Mouse (Mus musculus) forebrain, embryonic 10.5 days (tissue): Measurements from ENCODE around the gene Ackr3. TPM values are rescaled to one million over a fixed set of nuclear protein-coding genes. Genes with fewer than 3 reads are reported as not detected.

Experiments used
- DNase-seq: peaks from one replicate; pipeline ENCODE4 v3.0.0-alpha.2; 2017; ENCODE audit warnings: low spot score; ENCODE audit errors: extremely low spot score
- H3K27ac ChIP-seq: fragments of 300-500 bp; sonication (generic); 2 replicates; pipeline ENCODE4 v1.5.1; 2016; ENCODE audit warnings: mild to moderate bottlenecking
- H3K27me3 ChIP-seq: fragments of 300-500 bp; sonication (generic); 2 replicates; pipeline ENCODE4 v1.6.1; 2016; ENCODE audit warnings: mild to moderate bottlenecking; ENCODE audit not compliant: poor library complexity, severe bottlenecking
- H3K36me3 ChIP-seq: fragments of 300-500 bp; sonication (generic); replicated peaks from 2 replicates; pipeline ENCODE4 v1.6.1; 2016; ENCODE audit warnings: mild to moderate bottlenecking, moderate library complexity
- H3K4me1 ChIP-seq: fragments of 300-500 bp; sonication (generic); 2 replicates; pipeline ENCODE4 v1.6.1; 2016
- H3K4me3 ChIP-seq: fragments of 300-500 bp; sonication (generic); 2 replicates; pipeline ENCODE4 v1.5.1; 2016; ENCODE audit warnings: mild to moderate bottlenecking, moderate library complexity
- H3K9me3 ChIP-seq: fragments of 300-500 bp; sonication (generic); 2 replicates; pipeline ENCODE4 v1.6.1; 2016; ENCODE audit warnings: mild to moderate bottlenecking, moderate library complexity
- WGBS: fragments of 180-500 bp; shearing (Covaris S2); methylation state at CpG from one replicate; pipeline ENCODE4 v1.1.7; 2016; 5-methylcytosine and 5-hydroxymethylcytosine counted together
- polyA plus RNA-seq: library from polyadenylated mRNA; unstranded; fragments of >200 nt; fragmentation: Nextera tagmentation; extraction: Ambion mirVana; gene quantifications from 2 replicates; pipeline ENCODE4 v1.2.1, GENCODE M21; 2016

The Ackr3 gene
- polyA plus RNA-seq, 1 experiment from 2014 or later = 19.3 TPM

- Histone ChIP-seq H3K27ac (peak overlapping the region; percentile 70), H3K9me3 (no peaks in the 10 kb centered on the region), H3K4me3 (no peak overlapping the region), H3K36me3 (no peaks in the 10 kb centered on the region), H3K27me3 (peaks cover 5% of the 10 kb centered on the region; the same call in 1 of the 2 replicates), H3K4me1 (peaks cover 69% of the 10 kb centered on the region)
- no peak for DNase-seq
- WGBS = 78% methylated on average over 9 of the region's 9 CpGs
These were observed 45.4 kb downstream of the Ackr3 start for GRCm38 (mm10) chr1:90248966-90249735.

GRCm38 (mm10) chr1:90250419-90250818 is 46.6 kb downstream of the Ackr3 start:
- peaks cover 65% of the 10 kb centered on the region for H3K4me1 ChIP-seq
- H3K4me3 ChIP-seq = no peak overlapping the region
- WGBS = 88% methylated on average over 6 of the region's 6 CpGs
- no peaks in the 10 kb centered on the region for H3K9me3 ChIP-seq
- H3K27me3 ChIP-seq = peaks cover 5% of the 10 kb centered on the region; the same call in 1 of the 2 replicates
- no peak for DNase-seq
- H3K36me3 ChIP-seq = no peaks in the 10 kb centered on the region
- peak overlapping the region; percentile 60; the same call in 1 of the 2 replicates for H3K27ac ChIP-seq

- Histone ChIP-seq H3K4me1 (peaks cover 57% of the 10 kb centered on the region), H3K36me3 (no peaks in the 10 kb centered on the region), H3K4me3 (no peak overlapping the region), H3K9me3 (no peaks in the 10 kb centered on the region), H3K27ac (peak overlapping the region; percentile 60), H3K27me3 (peaks cover 5% of the 10 kb centered on the region; the same call in 1 of the 2 replicates)
- 77% methylated on average over 3 of the region's 3 CpGs for WGBS
- no peak for DNase-seq
These were observed 47.4 kb downstream of the Ackr3 start for GRCm38 (mm10) chr1:90251156-90251555.

- Histone ChIP-seq H3K27me3 (peaks cover 5% of the 10 kb centered on the region; the same call in 1 of the 2 replicates), H3K9me3 (no peaks in the 10 kb centered on the region), H3K4me3 (no peak overlapping the region), H3K4me1 (peaks cover 43% of the 10 kb centered on the region), H3K36me3 (no peaks in the 10 kb centered on the region), H3K27ac (no peak overlapping the region)
- no peak for DNase-seq
- 94% methylated on average over 10 of the region's 10 CpGs for WGBS
These were observed 49.7 kb downstream of the Ackr3 start for GRCm38 (mm10) chr1:90253465-90253864.

- no peak overlapping the region for H3K4me3 ChIP-seq
- 92% methylated on average over 11 of the region's 11 CpGs for WGBS
- H3K27ac ChIP-seq = no peak overlapping the region
- no peaks in the 10 kb centered on the region for H3K27me3 ChIP-seq
- DNase-seq = no peak
- H3K36me3 ChIP-seq = no peaks in the 10 kb centered on the region
- no peaks in the 10 kb centered on the region for H3K9me3 ChIP-seq
- H3K4me1 ChIP-seq = peaks cover 5% of the 10 kb centered on the region; the same call in 1 of the 2 replicates
These were observed 54.6 kb downstream of the Ackr3 start for GRCm38 (mm10) chr1:90258253-90258887.

- Histone ChIP-seq H3K4me3 (no peak overlapping the region), H3K9me3 (no peaks in the 10 kb centered on the region), H3K27me3 (no peaks in the 10 kb centered on the region), H3K4me1 (peaks cover 5% of the 10 kb centered on the region; the same call in 1 of the 2 replicates), H3K27ac (no peak overlapping the region), H3K36me3 (no peaks in the 10 kb centered on the region)
- no peak for DNase-seq
- 94% methylated on average over 11 of the region's 11 CpGs for WGBS
These were observed 57.2 kb downstream of the Ackr3 start for GRCm38 (mm10) chr1:90260704-90261581.

- Histone ChIP-seq H3K27ac (no peak overlapping the region), H3K9me3 (no peaks in the 10 kb centered on the region), H3K4me3 (no peak overlapping the region), H3K27me3 (0 out of 2 replicates have a peak, but pooled peaks cover 8% of the 10 kb centered on the region), H3K36me3 (no peaks in the 10 kb centered on the region), H3K4me1 (peaks cover 5% of the 10 kb centered on the region; the same call in 1 of the 2 replicates)
- DNase-seq = no peak
- WGBS = 95% methylated on average over 8 of the region's 8 CpGs
These were observed 58.6 kb downstream of the Ackr3 start for GRCm38 (mm10) chr1:90262380-90262779.

Other genes starting within 250 kb of the Ackr3 start
- not detected in 2 replicates for gene Asb18, start 189.3 kb upstream of the Ackr3 start, polyA plus RNA-seq
- gene Iqca, start 50.6 kb upstream of the Ackr3 start, polyA plus RNA-seq = 0.10 and 0.27 TPM in 2 replicates